Mouse (Mus musculus) right cerebral cortex, postnatal 10 days (tissue): ENCODE results near the gene Odaph.
"Not testable (repeated sequence)": the region's sequence is repeated elsewhere in the genome, so short reads cannot be mapped to it uniquely, and the experiment has no call there.

Experiments used
- DNase-seq, 2 experiments: peaks; one replicate each; pipeline ENCODE4 v3.0.0; 2021; ENCODE audit warnings: low spot score in 2 of 2

Gene Odaph

DNA sequence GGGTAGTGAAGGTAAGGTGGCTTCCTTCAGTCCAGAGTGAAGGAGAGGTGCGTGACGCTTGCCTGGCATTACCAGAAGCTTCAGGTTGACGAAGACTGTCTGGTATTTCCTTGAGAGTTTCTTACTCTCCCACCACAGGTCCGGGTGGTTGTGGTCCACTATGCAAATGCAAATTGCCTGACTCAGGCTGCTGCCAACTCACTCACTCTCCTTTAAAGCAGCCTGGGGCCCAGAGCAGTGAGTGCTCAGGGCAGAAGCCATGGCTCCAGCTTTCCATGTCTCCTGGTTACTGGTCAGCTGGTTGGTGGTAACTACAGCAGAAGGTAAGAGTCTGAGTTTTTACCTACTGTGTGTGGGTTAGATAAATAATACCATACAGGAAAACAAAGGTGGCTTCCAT lies at the start of gene Odaph:
Odaph (plus strand) TSS at position 240 of the 400 bp plus-strand sequence.
- DNase-seq, result no peak

DNA sequence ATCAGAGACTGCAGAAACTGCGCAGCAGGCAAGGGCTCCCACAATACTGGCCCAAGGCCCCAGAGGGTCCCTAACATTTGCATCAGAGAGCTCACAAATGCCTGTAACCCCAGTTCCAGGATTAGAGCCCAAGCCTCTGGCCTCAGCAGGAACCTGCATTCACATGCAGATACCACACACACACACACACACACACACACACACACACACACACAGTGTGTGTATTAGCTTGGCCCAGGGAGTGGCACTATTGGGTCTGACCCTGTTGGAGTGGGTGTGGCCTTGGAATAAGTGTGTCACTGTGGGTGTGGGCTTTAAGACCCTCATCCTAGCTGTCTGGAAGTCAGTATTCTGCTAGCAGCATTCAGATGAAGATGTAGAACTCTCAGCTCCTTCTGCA lies 41.7 kb upstream of the Odaph start:
- DNase-seq, result not testable (repeated sequence)

- DNase-seq, result no peak
Observed at GRCm38 (mm10) chr5:91947008-91947407, 40.3 kb upstream of the Odaph start.

DNA sequence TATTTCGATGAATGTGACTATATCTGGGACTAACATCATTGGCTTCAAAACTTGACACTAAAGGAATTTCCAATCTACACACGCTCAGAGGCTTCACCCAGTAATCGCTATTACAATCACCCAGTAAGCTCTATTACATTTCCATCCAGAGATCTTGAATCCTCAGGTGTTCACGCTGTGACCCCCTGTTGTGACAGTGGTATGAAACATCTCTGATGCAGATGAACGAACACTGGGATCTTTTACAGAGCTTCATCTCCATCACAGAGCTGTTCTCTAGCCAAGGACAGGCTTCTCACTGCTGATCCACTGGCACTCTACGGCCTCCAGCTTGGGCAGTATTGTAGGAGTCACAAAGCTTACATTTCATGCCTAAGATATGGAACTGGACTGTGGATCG lies 37.8 kb upstream of the Odaph start:
- DNase-seq, result no peak

- no peak for DNase-seq
Observed at GRCm38 (mm10) chr5:91951404-91951803, 35.9 kb upstream of the Odaph start.

GRCm38 (mm10) chr5:91956991-91957760 lies 30.1 kb upstream of the Odaph start:
- no peak for DNase-seq

DNA sequence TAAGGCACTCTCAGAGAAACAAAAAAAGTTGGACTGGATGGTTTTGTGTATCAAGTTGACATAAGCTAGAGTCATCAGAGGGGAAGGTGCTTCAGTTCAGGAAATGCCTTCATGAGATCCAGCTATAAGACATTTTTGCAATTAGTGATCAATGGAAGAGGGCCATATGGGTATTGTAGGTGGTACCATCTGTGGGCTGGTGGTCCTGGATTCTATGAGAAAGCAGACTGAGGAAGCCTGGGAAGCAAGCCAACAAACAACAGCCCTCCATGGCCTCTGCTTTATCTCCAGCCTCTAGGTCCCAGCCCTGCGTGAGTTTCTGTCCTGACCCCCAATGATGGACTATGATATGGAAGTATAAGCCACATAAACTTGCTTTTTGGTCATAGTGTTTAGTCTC lies 28.2 kb upstream of the Odaph start:
- DNase-seq, result no peak

DNA sequence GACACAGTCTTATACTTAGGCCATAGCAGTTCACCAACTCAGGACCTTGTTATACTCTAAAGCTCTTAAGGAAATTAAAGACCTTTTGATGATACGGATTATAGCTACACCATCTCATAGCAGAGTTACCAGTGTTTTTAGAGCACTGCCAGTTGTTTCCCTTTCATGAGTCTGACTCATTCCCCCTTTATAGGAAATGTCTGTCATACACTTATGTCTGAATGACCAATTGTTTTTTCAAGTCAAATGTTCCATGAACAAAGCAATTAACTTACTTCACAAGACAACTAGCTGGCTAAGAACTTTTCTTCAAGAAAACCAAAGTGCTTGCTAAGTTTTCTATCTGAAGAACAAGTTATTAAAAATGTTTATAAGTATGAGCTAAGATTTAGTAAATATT lies 27.3 kb upstream of the Odaph start:
- no peak for DNase-seq

GRCm38 (mm10) chr5:91960606-91961254 lies 26.5 kb upstream of the Odaph start:
- no peak for DNase-seq

- DNase-seq, result no peak
Observed at GRCm38 (mm10) chr5:91961370-91961769, 25.9 kb upstream of the Odaph start.

GRCm38 (mm10) chr5:91962259-91962638 lies 25.0 kb upstream of the Odaph start:
- DNase-seq, result no peak

DNA sequence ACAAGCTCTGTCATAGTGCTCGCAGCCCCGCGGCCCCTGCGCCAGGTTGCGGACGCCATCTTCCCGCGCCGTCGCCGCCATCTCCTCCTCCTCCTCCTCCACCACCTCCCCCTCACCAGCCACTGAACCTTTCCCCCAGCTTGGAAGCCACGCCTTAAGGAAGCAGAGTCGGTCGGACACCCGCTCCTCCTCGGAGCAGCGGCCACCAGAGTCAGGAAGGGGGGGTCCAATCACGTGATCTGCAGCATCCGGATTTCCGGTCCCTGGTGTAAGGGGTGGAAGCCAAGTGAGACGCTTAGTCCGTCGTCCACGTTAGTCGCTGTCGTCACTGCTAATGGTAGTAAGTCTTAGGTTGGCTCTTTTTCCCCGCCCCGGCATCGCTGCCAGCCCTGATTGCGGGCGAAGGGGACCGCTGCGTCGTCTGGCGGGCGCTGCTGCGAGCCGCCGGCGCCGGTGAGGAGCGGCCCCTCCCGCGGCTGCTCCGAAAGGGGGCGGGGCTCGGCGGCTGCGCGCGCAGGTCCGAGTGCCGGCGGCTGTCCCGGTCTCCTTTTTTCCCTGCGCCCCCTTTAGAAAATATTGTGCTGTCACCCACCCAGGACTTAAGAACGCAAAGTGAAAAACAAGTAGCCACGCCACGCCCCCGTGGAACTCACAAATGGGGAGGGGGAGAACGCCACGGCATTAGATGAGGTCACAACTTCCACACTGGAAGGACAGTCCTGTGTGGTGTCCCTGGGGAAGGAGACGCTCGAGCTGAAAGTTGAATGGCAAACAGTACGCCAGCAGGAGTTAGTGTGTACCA lies 24.4 kb upstream of the Odaph start, which contains the start of gene Rchy1:
Rchy1 (minus strand) TSS at position 430 of the 802 bp plus-strand sequence.
- DNase-seq, result peak; percentile 93 to 96

DNA sequence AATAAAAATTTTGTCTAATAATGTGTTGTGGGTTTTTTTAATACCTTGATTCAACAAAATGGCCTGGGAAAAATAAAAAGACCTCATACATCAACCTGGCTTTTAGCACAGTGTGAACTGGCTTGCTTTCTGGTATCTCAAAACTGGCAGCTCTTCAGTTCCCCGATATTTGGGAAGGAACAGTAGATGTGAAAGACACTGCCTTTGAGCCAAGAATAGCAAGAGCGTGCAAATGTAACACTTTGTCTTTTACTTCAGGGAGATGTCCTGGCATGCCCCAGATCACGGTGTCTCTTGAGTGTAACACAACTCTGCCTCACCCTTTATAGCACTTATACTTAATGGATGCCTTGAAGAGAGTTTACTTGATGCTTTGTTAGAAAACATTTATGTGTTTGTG lies 15.2 kb upstream of the Odaph start:
- no peak for DNase-seq

DNA sequence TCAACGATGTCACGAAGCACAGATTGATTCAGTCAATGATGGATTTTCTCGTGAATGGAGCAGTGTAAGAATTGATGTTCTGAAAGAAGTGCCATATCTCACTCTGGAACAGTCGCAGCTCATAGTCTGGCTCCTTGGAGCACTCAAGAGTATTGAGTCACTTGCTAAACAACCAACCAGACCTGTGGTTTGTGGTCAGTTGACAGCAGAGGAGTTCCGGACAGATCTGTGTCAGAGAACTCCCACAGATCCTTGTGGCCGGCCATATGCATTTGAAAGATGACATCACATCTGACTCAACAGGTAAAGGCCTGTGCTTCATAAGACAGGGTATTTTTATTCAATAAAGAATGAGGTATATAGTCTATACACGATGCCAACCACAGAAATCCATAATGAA lies 13.3 kb upstream of the Odaph start:
- no peak for DNase-seq

DNA sequence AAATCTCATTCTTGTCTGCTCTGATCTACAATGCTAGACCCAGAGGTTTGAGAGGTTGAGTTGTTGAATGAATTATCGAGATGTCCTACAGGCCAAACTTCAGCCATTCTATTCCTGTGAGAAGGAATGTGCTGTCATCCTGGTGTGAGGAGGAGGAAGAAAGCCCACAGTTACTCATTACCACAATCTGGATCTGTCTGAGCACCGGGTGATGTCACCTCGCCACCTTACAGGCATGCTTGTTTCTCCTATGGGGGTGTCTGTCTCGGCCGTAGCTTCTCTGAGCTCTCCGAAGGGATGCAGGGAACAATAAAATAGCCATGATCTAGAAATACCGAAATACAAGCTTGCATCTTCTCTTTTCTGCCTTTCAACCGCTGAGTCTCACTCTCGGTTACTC lies 11.5 kb upstream of the Odaph start:
- DNase-seq, result no peak

DNA sequence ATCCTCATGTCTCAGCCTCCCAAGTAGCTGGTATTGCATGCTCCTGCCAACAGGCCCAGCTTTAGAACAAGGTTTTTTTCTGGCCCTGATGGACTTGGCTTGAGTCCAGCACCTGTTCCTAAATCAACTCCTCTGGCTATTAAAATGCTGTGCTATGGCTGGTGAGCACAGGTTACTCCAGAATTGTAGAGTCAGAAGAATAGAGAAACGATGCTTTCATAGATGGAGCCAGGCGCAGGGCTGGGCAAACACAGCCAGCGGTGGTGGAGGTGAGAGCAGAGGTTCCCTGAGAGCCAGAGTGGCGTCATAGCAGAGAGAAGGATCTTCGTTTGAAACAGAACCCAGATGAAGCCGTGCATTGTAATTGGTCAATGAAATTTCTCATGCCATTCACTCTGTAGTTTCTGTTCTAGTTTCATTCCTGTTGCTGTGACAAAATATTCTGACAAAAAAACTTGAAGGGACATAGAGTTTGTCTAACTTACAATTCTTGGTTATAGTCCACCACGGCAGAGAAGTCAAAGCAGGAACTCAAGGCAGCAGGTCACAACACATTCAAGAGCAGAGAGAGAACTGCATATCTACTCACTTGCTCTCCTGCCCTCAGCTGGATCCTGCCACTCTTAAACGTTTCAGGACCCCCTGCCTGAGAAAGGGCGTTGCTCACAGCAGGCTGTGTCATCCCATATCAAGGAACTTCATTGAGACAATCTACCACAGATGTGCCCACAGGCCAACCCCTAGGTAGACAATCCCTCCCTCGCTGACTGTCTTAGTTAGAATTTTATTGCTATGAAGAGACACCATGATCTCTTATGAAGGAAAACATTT lies 10.5 kb upstream of the Odaph start:
- DNase-seq, result no peak

GRCm38 (mm10) chr5:91977397-91977770 lies 9.9 kb upstream of the Odaph start:
- DNase-seq, result no peak

DNA sequence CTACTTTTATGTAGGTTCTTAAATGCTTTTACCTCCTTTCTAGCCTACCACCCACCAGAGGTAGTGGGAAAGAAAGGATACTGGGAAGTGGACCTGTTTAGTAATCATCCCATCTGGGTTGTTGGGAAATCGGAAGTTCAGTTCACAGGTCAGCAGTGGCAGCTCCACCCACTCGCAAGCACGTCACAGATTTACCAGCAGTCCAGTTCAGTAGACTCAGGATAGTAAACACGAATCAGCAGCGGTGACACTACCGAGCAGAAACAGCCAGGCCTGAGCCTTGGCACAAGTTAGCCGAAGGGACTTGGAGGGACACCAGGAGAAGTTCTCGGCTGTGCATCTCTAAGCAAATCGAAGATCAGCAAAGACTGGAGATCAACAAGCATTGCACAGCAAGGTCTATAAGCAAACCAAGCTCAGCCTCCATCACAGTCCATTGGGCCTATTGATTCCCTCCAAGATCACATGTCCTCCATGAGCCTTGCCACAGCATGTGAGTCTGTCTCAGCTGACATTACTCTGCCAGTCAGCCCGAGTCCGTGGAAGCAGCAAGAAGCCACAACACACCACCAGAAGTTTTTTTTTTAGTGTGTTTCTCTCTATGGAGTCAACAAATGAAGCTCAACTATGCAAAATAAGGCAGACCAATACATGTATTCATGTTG lies 6.0 kb upstream of the Odaph start:
- no peak for DNase-seq

DNA sequence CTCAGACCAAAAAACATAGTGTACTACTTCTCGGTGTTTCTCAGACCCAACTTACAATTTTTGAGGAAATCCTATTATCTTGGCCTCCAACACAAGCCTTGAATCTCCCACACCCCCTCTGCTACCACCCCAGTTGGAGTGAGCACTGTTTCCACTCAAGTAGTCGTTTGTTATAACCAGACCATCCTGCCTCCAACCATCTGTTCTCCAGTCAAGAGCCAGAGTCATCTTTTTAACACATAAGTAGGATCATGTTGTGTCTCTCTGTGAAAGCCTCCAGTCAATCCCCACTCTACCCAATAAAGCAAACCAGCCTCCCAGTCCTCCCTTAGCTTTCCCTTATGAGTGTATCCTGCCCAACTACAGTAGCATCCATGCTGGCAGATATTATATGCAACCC lies 3.8 kb upstream of the Odaph start:
- no peak for DNase-seq

- no peak for DNase-seq
Observed at GRCm38 (mm10) chr5:91985721-91986120, 1.6 kb upstream of the Odaph start.

DNA sequence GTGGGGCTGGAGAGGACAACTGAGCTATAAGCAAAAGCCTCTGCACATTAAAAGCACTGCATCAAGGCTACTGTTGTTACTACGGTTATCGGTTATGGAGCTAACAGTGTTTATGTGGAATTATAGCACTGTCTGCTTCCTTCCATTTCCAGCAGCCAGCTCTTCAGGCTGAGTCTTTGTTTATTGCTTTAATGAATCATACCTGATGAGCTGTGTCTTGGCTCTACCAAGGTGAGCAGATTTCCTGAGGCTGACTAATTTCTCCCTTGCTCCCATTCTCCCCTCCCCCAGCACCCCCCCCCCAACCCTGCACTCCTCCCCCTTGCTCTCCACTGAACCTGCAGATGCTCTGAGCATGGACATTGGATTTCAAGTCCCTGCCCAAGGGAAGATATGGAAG lies 524 bp downstream of the Odaph start:
- no peak for DNase-seq
